Mouse (Mus musculus): Measurements from ENCODE around the gene Psen2.

DNA sequence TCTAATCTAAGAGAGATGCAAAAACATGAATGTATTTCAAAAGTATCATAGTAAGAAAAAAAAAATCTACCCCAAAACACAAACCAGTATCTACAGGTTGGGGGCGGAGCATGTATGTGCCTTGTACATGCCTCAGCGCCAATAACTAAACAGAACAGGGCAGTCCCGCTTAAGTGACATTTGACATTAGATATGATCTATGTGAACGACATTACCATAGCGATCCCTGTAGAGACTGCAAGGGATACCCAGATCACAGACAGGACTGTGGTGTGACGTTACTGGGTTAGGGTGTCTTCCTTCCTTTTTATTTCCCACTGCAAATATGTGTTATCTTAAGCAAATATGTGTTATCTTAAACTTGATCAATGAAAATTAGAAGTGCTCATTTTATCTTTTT, 1.2 kb upstream of the Psen2 start:
- TF ChIP-seq CTCF (IDR thresholded peaks at IDR 0.05) (no peak), EP300 (IDR thresholded peaks at IDR 0.05) (no peak)

Data from lung, postnatal 0 days (tissue).